Mouse (Mus musculus) brown adipose tissue, adult 24 weeks (tissue): ENCODE results near the gene Zscan21. TPM values are rescaled to one million over a fixed set of nuclear protein-coding genes. Genes with fewer than 3 reads are reported as not detected.

ENCODE experiments used
- H3K27ac ChIP-seq: fragments of 200-500 bp; replicated peaks from 2 replicates; pipeline ENCODE4 v1.5.1; 2012; ENCODE audit warnings: low read depth, mild to moderate bottlenecking, low read length
- H3K4me1 ChIP-seq: fragments of 200-500 bp; 2 replicates; pipeline ENCODE4 v1.6.1; 2012; ENCODE audit warnings: low read length, mixed read lengths; ENCODE audit not compliant: control insufficient read depth, insufficient read depth, insufficient read length
- H3K4me3 ChIP-seq: fragments of 200-500 bp; 2 replicates; pipeline ENCODE4 v1.5.1; 2012; ENCODE audit warnings: low read depth, mild to moderate bottlenecking, low read length, moderate library complexity; ENCODE audit not compliant: insufficient read depth
- polyA plus RNA-seq: library from polyadenylated mRNA; stranded (reverse); fragments of >200 nt; gene quantifications from 2 replicates; pipeline ENCODE4 v1.2.4, GENCODE M21; 2012; ENCODE audit not compliant: missing spikeins, insufficient read depth, insufficient read length

The Zscan21 gene
- polyA plus RNA-seq: 7.5 and 10.5 TPM in 2 replicates

- peak within 1 kb of the TSS; percentile 99 for H3K27ac ChIP-seq
- H3K4me1 ChIP-seq: 0 out of 2 replicates have a peak, but pooled peaks cover 5% of the 10 kb centered on the region
- H3K4me3 ChIP-seq: peak within 1 kb of the TSS; percentile 97
Measured at GRCm38 (mm10) chr5:138116255-138117198, at the start of gene Zscan21. Zscan21 (plus strand) TSS chr5:138116903.

- H3K27ac ChIP-seq: no peak overlapping the region
- no peak overlapping the region for H3K4me3 ChIP-seq
- H3K4me1 ChIP-seq: no peaks in the 10 kb centered on the region
Measured at GRCm38 (mm10) chr5:138073803-138074202, 42.9 kb upstream of the Zscan21 start.

GRCm38 (mm10) chr5:138075684-138076083 is 41.0 kb upstream of the Zscan21 start:
- H3K4me3 ChIP-seq: no peak overlapping the region
- no peaks in the 10 kb centered on the region for H3K4me1 ChIP-seq
- no peak overlapping the region for H3K27ac ChIP-seq

GRCm38 (mm10) chr5:138076148-138076547 is 40.6 kb upstream of the Zscan21 start:
- no peak overlapping the region for H3K27ac ChIP-seq
- no peaks in the 10 kb centered on the region for H3K4me1 ChIP-seq
- H3K4me3 ChIP-seq: no peak overlapping the region

- Histone ChIP-seq H3K4me1 (0 out of 2 replicates have a peak, but pooled peaks cover 2% of the 10 kb centered on the region), H3K4me3 (no peak overlapping the region), H3K27ac (no peak overlapping the region)
Measured at GRCm38 (mm10) chr5:138080456-138080855, 36.2 kb upstream of the Zscan21 start.

GRCm38 (mm10) chr5:138081446-138081845 is 35.3 kb upstream of the Zscan21 start:
- no peak overlapping the region for H3K27ac ChIP-seq
- H3K4me3 ChIP-seq: no peak overlapping the region
- H3K4me1 ChIP-seq: peaks cover 4% of the 10 kb centered on the region; the same call in 1 of the 2 replicates

- no peak overlapping the region for H3K27ac ChIP-seq
Measured at GRCm38 (mm10) chr5:138083318-138083900, 33.3 kb upstream of the Zscan21 start.

GRCm38 (mm10) chr5:138083936-138084335 is 32.8 kb upstream of the Zscan21 start:
- H3K27ac ChIP-seq: no peak overlapping the region
- no peak overlapping the region for H3K4me3 ChIP-seq
- H3K4me1 ChIP-seq: peaks cover 4% of the 10 kb centered on the region; the same call in 1 of the 2 replicates

More at GRCm38 (mm10) chr5:138083318-138083900, 33.3 kb upstream of the Zscan21 start:
- no peak overlapping the region for H3K4me3 ChIP-seq
- H3K4me1 ChIP-seq: peaks cover 4% of the 10 kb centered on the region; the same call in 1 of the 2 replicates

GRCm38 (mm10) chr5:138084507-138084906 is 32.2 kb upstream of the Zscan21 start:
- peaks cover 4% of the 10 kb centered on the region; the same call in 1 of the 2 replicates for H3K4me1 ChIP-seq
- no peak overlapping the region for H3K27ac ChIP-seq
- H3K4me3 ChIP-seq: peak overlapping the region; percentile 100

- Histone ChIP-seq H3K4me1 (peaks cover 4% of the 10 kb centered on the region; the same call in 1 of the 2 replicates), H3K4me3 (peak within 1 kb of the TSS; percentile 100), H3K27ac (peak within 1 kb of the TSS; percentile 85)
Measured at GRCm38 (mm10) chr5:138084996-138085395, 31.7 kb upstream of the Zscan21 start, which contains the start of gene Zkscan1. Zkscan1 (plus strand) TSS chr5:138085084.

GRCm38 (mm10) chr5:138085421-138085911 is 31.2 kb upstream of the Zscan21 start:
- peaks cover 4% of the 10 kb centered on the region; the same call in 1 of the 2 replicates for H3K4me1 ChIP-seq
- H3K4me3 ChIP-seq: peak overlapping the region; percentile 100
- peak overlapping the region; percentile 85 for H3K27ac ChIP-seq

- H3K4me1 ChIP-seq: peaks cover 4% of the 10 kb centered on the region; the same call in 1 of the 2 replicates
- no peak overlapping the region for H3K27ac ChIP-seq
- H3K4me3 ChIP-seq: no peak overlapping the region
Measured at GRCm38 (mm10) chr5:138086842-138087241, 29.9 kb upstream of the Zscan21 start.

- no peak overlapping the region for H3K27ac ChIP-seq
- no peak overlapping the region for H3K4me3 ChIP-seq
- peaks cover 4% of the 10 kb centered on the region; the same call in 1 of the 2 replicates for H3K4me1 ChIP-seq
Measured at GRCm38 (mm10) chr5:138088366-138088765, 28.3 kb upstream of the Zscan21 start.

- Histone ChIP-seq H3K4me1 (peaks cover 4% of the 10 kb centered on the region; the same call in 1 of the 2 replicates), H3K4me3 (no peak overlapping the region), H3K27ac (no peak overlapping the region)
Measured at GRCm38 (mm10) chr5:138089108-138089551, 27.6 kb upstream of the Zscan21 start.

- no peak overlapping the region for H3K4me3 ChIP-seq
- H3K4me1 ChIP-seq: peaks cover 2% of the 10 kb centered on the region; the same call in 1 of the 2 replicates
- H3K27ac ChIP-seq: no peak overlapping the region
Measured at GRCm38 (mm10) chr5:138090271-138090670, 26.4 kb upstream of the Zscan21 start.
